Mouse (Mus musculus) lung, postnatal 0 days (tissue): ENCODE results near the gene Eif3b. TPM values are rescaled to one million over a fixed set of nuclear protein-coding genes. Genes with fewer than 3 reads are reported as not detected.

Experiments
- ATAC-seq: fragments of 200-750 bp; cut with Nextera tagmentation; 2 replicates; pipeline ENCODE4 v1.8.0; 2017; ENCODE audit warnings: moderate library complexity
- DNase-seq: peaks from one replicate; pipeline ENCODE4 v3.0.0-alpha.2; 2016; ENCODE audit warnings: low spot score
- H3K27ac ChIP-seq: fragments of 300-500 bp; sonication (generic); 2 replicates; pipeline ENCODE4 v1.5.1; 2014; ENCODE audit warnings: antibody characterized with exemption, mild to moderate bottlenecking, low read length, mixed read lengths
- H3K27me3 ChIP-seq: fragments of 300-500 bp; sonication (generic); replicated peaks from 2 replicates; pipeline ENCODE4 v1.6.1; 2014; ENCODE audit warnings: low read length, mixed read lengths; ENCODE audit not compliant: insufficient read depth
- H3K36me3 ChIP-seq: fragments of 300-500 bp; sonication (generic); 2 replicates; pipeline ENCODE4 v1.6.1; 2014; ENCODE audit warnings: low read length, mixed read lengths; ENCODE audit not compliant: insufficient read depth
- H3K4me1 ChIP-seq: fragments of 300-500 bp; sonication (generic); 2 replicates; pipeline ENCODE4 v1.6.1; 2014; ENCODE audit warnings: antibody characterized with exemption, low read depth, low read length, mixed read lengths; ENCODE audit not compliant: insufficient read depth
- H3K4me2 ChIP-seq: fragments of 300-500 bp; sonication (generic); replicated peaks from 2 replicates; pipeline ENCODE4 v1.6.1; 2014; ENCODE audit warnings: low read depth, mild to moderate bottlenecking, low read length, moderate library complexity, mixed read lengths
- H3K4me3 ChIP-seq: fragments of 300-500 bp; sonication (generic); 2 replicates; pipeline ENCODE4 v1.5.1; 2014; ENCODE audit warnings: low read depth, low read length
- H3K9ac ChIP-seq: fragments of 300-500 bp; sonication (generic); replicated peaks from 2 replicates; pipeline ENCODE4 v1.6.1; 2014; ENCODE audit warnings: low read depth, mild to moderate bottlenecking
- H3K9me3 ChIP-seq: fragments of 300-500 bp; sonication (generic); 2 replicates; pipeline ENCODE4 v1.6.1; 2016; ENCODE audit warnings: low read length, mixed read lengths
- CTCF ChIP-seq: IDR thresholded peaks from 2 replicates; pipeline ENCODE4 v1.5.1; 2016; ENCODE audit warnings: antibody characterized with exemption, mild to moderate bottlenecking
- EP300 ChIP-seq: IDR thresholded peaks from 2 replicates; pipeline ENCODE4 v1.6.1; 2016; ENCODE audit warnings: antibody characterized with exemption, mild to moderate bottlenecking, control low read depth
- WGBS: fragments of 180-500 bp; shearing (Covaris S2); extraction: QIAGEN DNeasy Blood & Tissue Kit; methylation state at CpG from one replicate; pipeline ENCODE4 v1.1.7; 2014; 5-methylcytosine and 5-hydroxymethylcytosine counted together
- polyA plus RNA-seq: library from polyadenylated mRNA; unstranded; fragments of >200 nt; fragmentation: Nextera tagmentation; extraction: Ambion mirVana; gene quantifications from 2 replicates; pipeline ENCODE4 v1.2.1, GENCODE M21; 2015

The Eif3b gene
- polyA plus RNA-seq, 1 experiment from 2014 or later: 81.5 TPM

DNA sequence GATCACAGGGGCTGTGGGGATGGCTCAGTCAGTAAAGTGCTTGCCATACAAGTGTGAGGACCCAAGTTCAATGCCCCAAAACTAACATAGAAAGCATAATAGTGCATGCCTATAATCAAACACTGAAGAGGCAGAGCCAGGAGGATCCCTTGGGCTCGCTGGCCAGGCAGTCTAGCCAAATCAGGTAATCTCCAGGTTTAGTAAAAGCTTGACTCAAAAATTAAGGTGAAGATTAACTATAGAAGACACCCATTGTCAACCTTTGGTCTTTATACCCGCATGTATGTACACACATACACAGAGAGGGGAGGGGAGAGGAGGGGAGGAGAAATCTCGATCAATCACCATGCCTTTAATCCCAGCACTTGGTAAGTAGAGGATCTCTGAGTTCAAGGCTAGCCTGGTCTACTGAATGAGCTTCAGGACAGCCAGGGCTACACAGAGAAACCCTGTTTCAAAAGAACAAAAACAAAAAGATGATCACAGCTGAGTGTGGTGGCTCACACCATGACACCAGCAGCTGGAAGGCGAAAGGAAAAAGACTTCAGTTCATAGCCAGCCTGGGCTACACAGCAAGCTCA, 43.8 kb upstream of the Eif3b start:
- Histone ChIP-seq H3K36me3 (no peaks in the 10 kb centered on the region), H3K9ac (no peak overlapping the region), H3K4me3 (no peak overlapping the region), H3K27ac (no peak overlapping the region), H3K4me1 (peaks cover 3% of the 10 kb centered on the region; the same call in 1 of the 2 replicates), H3K27me3 (no peaks in the 10 kb centered on the region), H3K4me2 (no peak overlapping the region), H3K9me3 (no peaks in the 10 kb centered on the region)
- no peak for TF ChIP-seq EP300
- TF ChIP-seq CTCF: no peak
- ATAC-seq (no peak), DNase-seq (no peak)
- WGBS: 85% methylated on average over 4 of the region's 4 CpGs

GRCm38 (mm10) chr5:140378121-140378853, 40.8 kb upstream of the Eif3b start:
- DNase-seq: no peak

GRCm38 (mm10) chr5:140379299-140379698, 39.8 kb upstream of the Eif3b start:
- no peak overlapping the region for H3K4me3 ChIP-seq
- H3K27ac ChIP-seq: no peak overlapping the region
- no peak overlapping the region for H3K9ac ChIP-seq
- no peak overlapping the region for H3K4me2 ChIP-seq
- WGBS: 80% methylated on average over 6 of the region's 6 CpGs
- DNase-seq (peak; percentile 11), ATAC-seq (no peak)
- no peaks in the 10 kb centered on the region for H3K4me1 ChIP-seq
- no peaks in the 10 kb centered on the region for H3K36me3 ChIP-seq
- TF ChIP-seq CTCF: no peak
- TF ChIP-seq EP300: no peak
- no peaks in the 10 kb centered on the region for H3K27me3 ChIP-seq
- no peaks in the 10 kb centered on the region for H3K9me3 ChIP-seq

More at GRCm38 (mm10) chr5:140378121-140378853, 40.8 kb upstream of the Eif3b start:
- no peak for ATAC-seq
- Histone ChIP-seq H3K27ac (no peak overlapping the region), H3K27me3 (no peaks in the 10 kb centered on the region), H3K4me2 (no peak overlapping the region), H3K4me3 (no peak overlapping the region), H3K9me3 (no peaks in the 10 kb centered on the region), H3K36me3 (no peaks in the 10 kb centered on the region), H3K9ac (no peak overlapping the region), H3K4me1 (no peaks in the 10 kb centered on the region)
- TF ChIP-seq EP300: no peak
- no peak for TF ChIP-seq CTCF
- WGBS: 75% methylated on average over 6 of the region's 6 CpGs

- no peaks in the 10 kb centered on the region for H3K4me1 ChIP-seq
- TF ChIP-seq EP300 (no peak), CTCF (no peak)
- 67% methylated on average over 7 of the region's 7 CpGs for WGBS
Observed at GRCm38 (mm10) chr5:140381156-140381555, 38.0 kb upstream of the Eif3b start.

DNA sequence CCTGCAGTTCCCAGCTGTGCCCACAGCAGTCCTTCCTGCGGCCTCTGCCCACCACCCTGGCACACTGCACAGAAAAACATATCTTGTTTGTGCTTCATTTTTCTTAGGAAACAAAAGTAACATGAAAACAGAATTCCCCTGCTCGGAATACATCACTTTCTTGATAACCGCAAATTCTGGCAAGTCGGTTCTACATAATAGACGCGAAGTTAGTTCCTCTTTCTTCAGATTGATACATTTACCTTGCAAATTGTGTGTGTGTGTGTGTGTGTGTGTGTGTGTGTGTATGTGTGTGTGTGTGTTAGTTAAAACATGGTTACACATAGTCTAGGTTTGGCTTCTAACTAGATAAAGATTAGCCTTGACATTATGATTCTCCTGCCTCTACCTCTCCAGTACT, 36.4 kb upstream of the Eif3b start:
- no peaks in the 10 kb centered on the region for H3K36me3 ChIP-seq
- no peak overlapping the region for H3K4me3 ChIP-seq
- no peak overlapping the region for H3K27ac ChIP-seq
- no peak overlapping the region for H3K9ac ChIP-seq
- H3K27me3 ChIP-seq: no peaks in the 10 kb centered on the region
- no peak for DNase-seq
- WGBS: 85% methylated on average over 6 of the region's 6 CpGs
- no peak for TF ChIP-seq CTCF
- no peak overlapping the region for H3K4me2 ChIP-seq
- no peak for ATAC-seq
- no peaks in the 10 kb centered on the region for H3K9me3 ChIP-seq
- H3K4me1 ChIP-seq: no peaks in the 10 kb centered on the region

More at GRCm38 (mm10) chr5:140381156-140381555, 38.0 kb upstream of the Eif3b start:
- no peaks in the 10 kb centered on the region for H3K36me3 ChIP-seq
- H3K27ac ChIP-seq: peak overlapping the region; percentile 40
- DNase-seq (peak; percentile 76), ATAC-seq (peak; percentile 63)
- H3K9me3 ChIP-seq: no peaks in the 10 kb centered on the region
- H3K27me3 ChIP-seq: no peaks in the 10 kb centered on the region
- no peak overlapping the region for H3K4me3 ChIP-seq
- H3K4me2 ChIP-seq: no peak overlapping the region
- H3K9ac ChIP-seq: no peak overlapping the region

- H3K9ac ChIP-seq: no peak overlapping the region
- no peaks in the 10 kb centered on the region for H3K36me3 ChIP-seq
- TF ChIP-seq CTCF (no peak), EP300 (no peak)
- H3K27ac ChIP-seq: peak overlapping the region; percentile 49; the same call in 1 of the 2 replicates
- ATAC-seq: peak; percentile 80
- no peak overlapping the region for H3K4me2 ChIP-seq
- no peak overlapping the region for H3K4me3 ChIP-seq
- WGBS: 20% methylated on average over 7 of the region's 7 CpGs
- no peaks in the 10 kb centered on the region for H3K9me3 ChIP-seq
- DNase-seq: peak; percentile 66
- H3K27me3 ChIP-seq: no peaks in the 10 kb centered on the region
- peaks cover 8% of the 10 kb centered on the region; the same call in 1 of the 2 replicates for H3K4me1 ChIP-seq
Observed at GRCm38 (mm10) chr5:140383559-140383958, 35.6 kb upstream of the Eif3b start.
